Mouse (Mus musculus): Measurements from ENCODE around the gene Rasal1.

- TF ChIP-seq POLR2A (IDR thresholded peaks at IDR 0.05; ENCODE audit: insufficient read depth, low read depth, low read length) (no peak), CTCF (IDR thresholded peaks at IDR 0.05; ENCODE audit: insufficient read depth, low read depth, low read length) (no peak)
Observed at GRCm38 (mm10) chr5:120618778-120619177, 29.8 kb upstream of the Rasal1 start.

Data from olfactory bulb, adult 2 months (tissue).